Mouse (Mus musculus): ENCODE data around the gene Gm4737.
A peak's percentile ranks its signal among the peaks of the same experiment; 100 is the strongest.
"Not testable (repeated sequence)": the region's sequence is repeated elsewhere in the genome, so short reads cannot be mapped to it uniquely, and the experiment has no call there.

The Gm4737 gene

GRCm38 (mm10) chr16:46154832-46155231 is at the start of gene Gm4737:
Gene Gm4737 (minus strand): TSS chr16:46155077.
- DNase-seq: not testable (repeated sequence)

DNA sequence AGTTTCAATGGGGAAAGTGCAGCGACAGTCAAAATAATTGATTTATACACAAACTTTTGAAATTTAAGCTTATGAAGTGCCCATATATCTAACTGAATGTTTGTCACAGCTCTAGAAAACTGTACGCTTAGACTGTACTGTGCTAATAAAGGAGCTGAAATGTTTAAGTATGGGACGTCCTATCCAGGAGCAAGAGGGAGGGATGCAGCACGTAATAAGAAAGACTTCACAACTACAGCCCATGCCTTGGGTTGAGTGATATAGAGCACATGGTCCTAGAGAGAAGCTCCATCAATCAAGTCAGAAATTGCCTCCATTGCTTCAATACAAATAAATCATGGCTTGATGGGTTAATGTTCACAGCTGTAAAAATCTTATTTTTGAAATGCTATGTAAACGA is 40.9 kb upstream of the Gm4737 start:
- DNase-seq: no peak

DNA sequence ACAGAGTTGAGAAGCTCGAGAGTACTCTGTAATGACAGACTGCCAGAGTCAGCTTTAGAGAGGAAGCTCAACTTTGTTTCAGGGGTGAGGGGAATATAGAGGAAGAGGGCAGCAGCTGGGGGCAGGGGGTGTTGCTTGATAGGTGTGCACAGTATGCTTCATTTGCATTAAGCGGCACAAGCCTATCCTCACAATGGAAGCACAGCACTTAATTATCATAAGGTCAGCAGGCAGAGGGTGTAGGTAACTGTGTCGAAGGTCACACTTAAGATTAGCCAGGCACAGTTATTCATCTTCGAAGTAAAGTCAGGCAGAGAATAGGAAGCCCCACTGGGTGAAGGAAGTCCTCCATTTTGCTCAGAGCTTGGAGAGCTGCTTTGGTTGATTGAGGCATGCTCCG is 28.2 kb upstream of the Gm4737 start:
- no peak for DNase-seq

- no peak for DNase-seq
Observed at GRCm38 (mm10) chr16:46178121-46178801, 23.4 kb upstream of the Gm4737 start.

- DNase-seq: no peak
Observed at GRCm38 (mm10) chr16:46173039-46173438, 18.2 kb upstream of the Gm4737 start.

DNA sequence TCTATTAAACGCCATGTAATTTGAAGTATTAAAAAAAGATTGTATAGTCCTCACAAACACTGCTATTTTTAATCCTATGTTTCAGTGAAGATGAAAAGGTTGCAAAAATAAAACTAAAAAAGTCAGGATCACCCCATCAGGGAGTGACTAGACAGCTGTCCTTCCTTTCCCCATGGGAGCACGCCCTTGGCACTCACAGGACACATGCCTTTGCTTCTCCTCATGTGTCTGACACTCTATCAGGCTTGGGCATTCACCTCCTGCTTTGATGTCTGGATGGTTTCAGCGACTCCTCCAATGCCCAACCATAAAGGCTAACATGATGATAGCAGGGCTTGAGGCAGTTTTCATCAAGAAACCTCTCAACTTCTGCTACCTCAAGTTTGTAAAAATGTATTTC is 12.1 kb upstream of the Gm4737 start:
- DNase-seq: no peak

DNA sequence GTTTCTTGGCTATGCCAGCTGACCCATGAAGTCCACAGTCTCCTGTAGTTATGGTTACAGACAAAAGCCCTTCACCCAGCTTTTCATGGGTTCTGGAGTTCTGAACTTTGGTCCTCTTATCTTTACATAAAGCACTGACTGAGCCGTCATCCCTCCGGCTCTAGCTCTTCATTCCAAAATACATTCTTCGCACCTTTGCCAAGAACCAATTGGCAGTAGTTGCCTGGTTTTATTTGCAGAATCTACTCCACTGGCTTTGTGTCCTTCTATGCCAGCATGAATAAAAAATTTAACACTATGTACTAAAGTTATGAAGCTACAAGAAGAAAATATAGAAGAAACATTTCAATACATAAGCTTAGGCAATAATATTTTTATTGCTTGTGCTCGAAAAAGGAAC is 10.4 kb upstream of the Gm4737 start:
- no peak for DNase-seq

GRCm38 (mm10) chr16:46151141-46151540 is 3.7 kb downstream of the Gm4737 start:
- DNase-seq: peak; percentile 6 to 9

DNA sequence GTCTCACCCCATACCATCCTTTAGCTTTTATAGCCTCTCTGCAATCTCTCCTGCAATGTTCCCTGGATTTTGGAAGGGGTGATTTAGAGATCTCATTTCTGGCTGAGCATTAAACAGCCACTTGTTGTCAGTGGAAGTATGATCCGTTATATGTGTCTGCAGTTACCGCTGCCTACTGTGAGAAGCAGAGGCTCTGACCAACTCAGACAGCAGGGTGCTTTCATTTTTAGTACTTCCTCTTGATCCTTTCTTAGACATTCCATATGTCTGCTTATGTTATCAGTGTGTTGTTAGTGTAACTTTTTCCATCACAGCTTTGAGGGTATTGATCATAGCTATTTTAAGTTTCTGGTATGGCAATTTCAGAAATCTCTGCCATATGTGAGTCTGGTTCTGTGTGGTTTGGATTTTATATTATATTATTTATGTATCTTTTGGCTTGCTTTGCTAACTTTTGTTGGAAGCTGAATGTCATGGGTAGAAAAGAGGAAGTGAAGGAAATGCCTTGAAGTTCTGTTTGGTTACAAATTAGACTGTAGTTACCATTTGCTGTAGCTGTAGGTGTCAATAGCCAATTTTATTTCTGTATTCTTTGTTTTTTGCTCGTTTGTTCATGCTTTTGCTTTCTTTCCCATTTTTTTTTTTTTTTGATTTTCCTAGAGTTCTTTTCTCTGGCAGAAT is 6.1 kb downstream of the Gm4737 start:
- no peak for DNase-seq

DNA sequence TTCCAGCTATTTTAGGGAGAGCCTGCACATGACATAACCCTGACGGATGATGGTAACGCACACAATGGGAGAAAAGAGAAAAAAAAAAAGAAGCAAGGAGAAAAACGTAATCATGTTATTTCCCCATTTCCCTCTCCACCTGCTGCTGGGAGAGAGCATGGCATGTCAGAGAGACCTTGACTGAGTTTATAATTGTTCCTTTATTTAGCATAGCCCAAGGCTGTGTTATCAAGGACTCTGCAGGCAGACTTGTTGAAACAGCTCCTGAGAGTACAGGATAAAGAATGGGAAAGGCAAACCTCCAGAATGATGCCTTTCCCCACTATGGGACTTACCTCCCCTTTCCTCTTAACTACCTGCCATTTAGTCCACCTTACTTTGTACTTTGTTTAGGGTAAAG is 7.9 kb downstream of the Gm4737 start:
- DNase-seq: no peak

- no peak for DNase-seq
Observed at GRCm38 (mm10) chr16:46122238-46122637, 32.6 kb downstream of the Gm4737 start.

DNA sequence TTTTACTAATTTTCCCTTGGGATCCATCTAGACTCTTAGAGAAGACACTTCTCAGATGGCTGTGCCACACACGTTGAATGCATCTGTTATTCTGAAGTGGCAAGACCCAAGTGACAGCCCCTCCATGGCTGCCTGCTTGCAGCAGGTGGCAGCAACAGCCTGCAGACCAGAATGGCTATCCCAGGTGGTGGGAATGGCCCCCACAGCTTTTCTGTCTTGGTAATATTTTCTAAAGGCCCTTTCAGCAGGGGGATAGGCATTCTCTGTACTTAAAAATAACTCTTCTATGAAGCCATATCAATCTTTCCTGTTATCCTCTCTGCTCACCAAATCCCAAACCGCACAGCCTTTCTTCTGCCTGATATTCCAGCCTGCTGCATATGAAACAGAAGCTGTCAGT is 33.5 kb downstream of the Gm4737 start:
- peak; percentile 69 to 72 for DNase-seq

DNA sequence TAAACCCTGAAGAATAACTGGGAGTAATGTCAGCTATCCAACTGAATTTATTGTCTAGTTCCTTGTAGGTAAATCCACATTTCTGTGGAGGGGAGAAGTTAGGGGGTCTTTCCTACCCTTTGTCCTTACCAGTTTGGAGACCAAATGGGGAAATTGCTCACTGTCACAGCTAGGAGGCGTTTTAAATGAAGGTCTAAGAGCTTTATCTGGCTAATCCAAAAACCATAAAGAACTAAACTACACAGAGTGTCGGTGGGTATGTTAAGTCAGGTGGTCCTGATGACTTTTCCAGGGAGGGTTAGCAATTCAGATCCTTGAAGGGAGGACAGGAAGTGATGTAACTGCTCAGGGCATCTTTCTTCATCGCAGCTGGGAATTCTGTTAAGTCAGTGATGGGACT is 34.3 kb downstream of the Gm4737 start:
- no peak for DNase-seq

DNA sequence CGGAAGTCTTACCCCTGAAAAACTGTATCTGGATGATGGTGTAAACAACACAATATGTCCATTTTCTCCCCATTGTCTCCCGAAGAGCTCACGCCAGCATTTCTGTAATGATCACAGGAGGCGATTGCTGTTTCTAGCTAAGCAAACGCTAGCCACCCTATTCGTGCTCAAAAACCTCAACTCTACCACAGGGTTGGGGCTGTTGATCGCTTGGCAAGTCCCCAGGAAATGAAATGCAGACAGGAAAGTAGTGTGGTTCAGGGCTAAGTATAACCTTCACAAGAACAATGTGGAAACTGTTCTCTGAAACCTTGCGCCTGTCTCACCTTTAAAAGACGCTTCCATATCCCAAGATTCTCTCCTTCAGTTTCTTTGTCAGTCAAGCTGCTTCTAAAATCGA is 34.9 kb downstream of the Gm4737 start, which contains the start of gene Cd96:
Gene Cd96 (minus strand): TSS at position 232 of the 400 bp plus-strand sequence.
- no peak for DNase-seq

- no peak for DNase-seq
Observed at GRCm38 (mm10) chr16:46117645-46118044, 37.2 kb downstream of the Gm4737 start.

DNA sequence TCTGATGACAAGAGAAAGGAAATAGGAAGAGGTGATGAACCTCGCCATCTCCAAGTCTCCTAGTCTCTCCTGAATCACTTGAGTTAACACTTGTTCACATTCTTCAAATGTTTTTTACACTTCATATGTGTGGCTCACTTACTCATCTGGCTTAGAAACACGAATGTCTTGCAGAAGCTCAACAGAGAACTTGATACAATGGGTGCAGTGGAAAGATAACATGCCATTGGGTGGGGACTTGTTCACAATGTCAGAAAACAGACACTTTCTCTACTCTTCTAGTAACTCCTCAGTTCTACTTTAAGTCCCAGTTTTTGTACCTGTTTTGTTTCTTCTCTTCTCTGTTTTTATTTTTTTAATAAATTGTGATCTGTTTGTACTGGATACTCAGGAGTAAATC is 40.1 kb downstream of the Gm4737 start:
- DNase-seq: no peak

DNA sequence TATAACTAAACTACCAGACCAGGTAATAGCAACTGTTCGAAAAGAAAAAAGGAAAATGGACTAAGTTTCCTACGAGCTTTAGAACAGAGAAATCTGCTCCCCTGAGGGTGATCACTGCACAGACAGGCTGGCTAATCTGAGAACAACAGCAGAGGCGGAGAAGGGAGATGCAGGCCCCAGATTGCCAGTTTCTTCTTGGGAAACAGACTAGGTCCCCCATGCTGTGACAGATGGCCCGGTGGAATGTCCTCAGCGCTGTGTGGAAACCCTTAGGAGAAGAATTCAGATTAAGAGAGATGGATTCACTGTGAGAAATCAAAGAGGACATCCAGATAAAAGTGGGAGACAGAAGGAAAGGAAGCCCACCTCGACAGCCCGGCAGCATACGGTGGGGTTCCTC is 45.3 kb downstream of the Gm4737 start:
- peak; percentile 27 to 29 for DNase-seq

GRCm38 (mm10) chr16:46107431-46107830 is 47.4 kb downstream of the Gm4737 start:
- DNase-seq: no peak

GRCm38 (mm10) chr16:46104491-46104890 is 50.4 kb downstream of the Gm4737 start:
- DNase-seq: no peak

Data from cerebellum, postnatal 14 days (tissue).